ENCODE assay signal across 11 mouse cellular contexts in genomic region chr19:21914658-21915057, GRCm38 (mm10).
DNase-seq lines count a peak whose midpoint lies in the region; ATAC-seq and TF ChIP-seq lines count a peak whose summit lies in the region.
"Had no signal": no experiment of that assay in that cellular context is flagged by ENCODE, and none has a peak within 500 bp of the region (broad histone marks: within the 10 kb centered on the region; RNA-seq: fewer than 3 reads in every experiment).

No protein-coding gene starts in this region.

- H3K4me3 ChIP-seq in heart, embryonic 12.5 days: no peak overlapping the region
- H3K4me3 ChIP-seq in liver, postnatal 0 days (ENCODE audit: low read depth, low read length): no peak overlapping the region
- no peak overlapping the region for H3K4me3 ChIP-seq in liver, embryonic 12.5 days
- no peak overlapping the region for H3K4me3 ChIP-seq in embryonic facial prominence, embryonic 11.5 days (ENCODE audit: low read depth, low read length)
- H3K4me3 ChIP-seq in neural tube, embryonic 13.5 days: no peak overlapping the region
- H3K4me3 ChIP-seq in intestine, embryonic 16.5 days (ENCODE audit: low read length): no peak overlapping the region

- WGBS in heart, embryonic 12.5 days: 64% methylated on average over 3 of the region's 3 CpGs
- 62% methylated on average over 3 of the region's 3 CpGs for WGBS in liver, postnatal 0 days (ENCODE audit: insufficient replicate concordance)
- WGBS in liver, embryonic 12.5 days (ENCODE audit: insufficient replicate concordance): 58% methylated on average over 3 of the region's 3 CpGs
- 32% methylated on average over 3 of the region's 3 CpGs for WGBS in embryonic facial prominence, embryonic 11.5 days
- WGBS in neural tube, embryonic 13.5 days: 46% methylated on average over 3 of the region's 3 CpGs
- 60% methylated on average over 3 of the region's 3 CpGs for WGBS in intestine, embryonic 16.5 days

- no peak overlapping the region for H3K9ac ChIP-seq in heart, embryonic 12.5 days
- H3K9ac ChIP-seq in liver, postnatal 0 days (replicated peaks): no peak overlapping the region
- no peak overlapping the region for H3K9ac ChIP-seq in liver, embryonic 12.5 days
- H3K9ac ChIP-seq in embryonic facial prominence, embryonic 11.5 days (replicated peaks; ENCODE audit: low read length): no peak overlapping the region
- H3K9ac ChIP-seq in neural tube, embryonic 13.5 days: no peak overlapping the region
- no peak overlapping the region for H3K9ac ChIP-seq in intestine, embryonic 16.5 days (ENCODE audit: low read depth, low read length)

- H3K4me2 ChIP-seq in heart, embryonic 12.5 days: no peak overlapping the region
- no peak overlapping the region for H3K4me2 ChIP-seq in liver, postnatal 0 days (ENCODE audit: low read depth, low read length)
- no peak overlapping the region for H3K4me2 ChIP-seq in liver, embryonic 12.5 days
- H3K4me2 ChIP-seq in embryonic facial prominence, embryonic 11.5 days (ENCODE audit: low read depth, low read length): no peak overlapping the region
- no peak overlapping the region for H3K4me2 ChIP-seq in neural tube, embryonic 13.5 days
- H3K4me2 ChIP-seq in intestine, embryonic 16.5 days (ENCODE audit: low read depth, low read length): no peak overlapping the region

- 0 out of 2 replicates have a peak, but pooled peaks cover 6% of the 10 kb centered on the region for H3K4me1 ChIP-seq in heart, embryonic 12.5 days (replicated peaks)
- H3K4me1 ChIP-seq in liver, postnatal 0 days (ENCODE audit: insufficient read depth): no peaks in the 10 kb centered on the region
- no peaks in the 10 kb centered on the region for H3K4me1 ChIP-seq in liver, embryonic 12.5 days
- H3K4me1 ChIP-seq in embryonic facial prominence, embryonic 11.5 days (ENCODE audit: control insufficient read depth, insufficient read depth, low read length): no peaks in the 10 kb centered on the region
- H3K4me1 ChIP-seq in neural tube, embryonic 13.5 days (replicated peaks): peaks cover 7% of the 10 kb centered on the region; the same call in 1 of the 2 replicates
- H3K4me1 ChIP-seq in intestine, embryonic 16.5 days (ENCODE audit: control insufficient read depth, insufficient read depth, low read length): no peaks in the 10 kb centered on the region

- no peak for TF ChIP-seq CTCF in liver, postnatal 0 days (IDR thresholded peaks at IDR 0.05; ENCODE audit: low read depth)

- no peak for ATAC-seq in heart, embryonic 12.5 days (ENCODE audit: insufficient number of reproducible peaks, low FRiP score)
- no peak for ATAC-seq in liver, postnatal 0 days
- no peak for ATAC-seq in liver, embryonic 12.5 days
- ATAC-seq in embryonic facial prominence, embryonic 11.5 days (replicated peaks; ENCODE audit: insufficient number of reproducible peaks, low FRiP score, low TSS enrichment, low read depth): no peak
- peak; percentile 27; the same call in 1 of the 2 replicates for ATAC-seq in neural tube, embryonic 13.5 days (ENCODE audit: low read depth)
- no peak for ATAC-seq in intestine, embryonic 16.5 days
- ATAC-seq: hindbrain, postnatal 0 days; midbrain, embryonic 16.5 days had no signal

- DNase-seq in heart, adult 11 months: no peak
- DNase-seq in liver, postnatal 0 days: no peak
- peak; percentile 68 for DNase-seq in embryonic facial prominence, embryonic 11.5 days (ENCODE audit: low spot score)
- DNase-seq in cerebellum, postnatal 14 days: no peak
- DNase-seq: cerebellum, postnatal 10 days had no signal

- no peaks in the 10 kb centered on the region for H3K27me3 ChIP-seq in heart, embryonic 12.5 days (replicated peaks)
- no peaks in the 10 kb centered on the region for H3K27me3 ChIP-seq in liver, postnatal 0 days (ENCODE audit: insufficient read depth, low read length)
- no peaks in the 10 kb centered on the region for H3K27me3 ChIP-seq in liver, embryonic 12.5 days (replicated peaks)
- H3K27me3 ChIP-seq in embryonic facial prominence, embryonic 11.5 days (ENCODE audit: control insufficient read depth, insufficient read depth, low read length): no peaks in the 10 kb centered on the region
- no peaks in the 10 kb centered on the region for H3K27me3 ChIP-seq in neural tube, embryonic 13.5 days
- no peaks in the 10 kb centered on the region for H3K27me3 ChIP-seq in intestine, embryonic 16.5 days (replicated peaks; ENCODE audit: control insufficient read depth, insufficient read depth, low read length)

- H3K27ac ChIP-seq in heart, embryonic 12.5 days (ENCODE audit: poor library complexity, severe bottlenecking): peak overlapping the region; percentile 63
- peak overlapping the region; percentile 16; the same call in 1 of the 2 replicates for H3K27ac ChIP-seq in liver, postnatal 0 days (ENCODE audit: low read depth)
- no peak overlapping the region for H3K27ac ChIP-seq in liver, embryonic 12.5 days
- no peak overlapping the region for H3K27ac ChIP-seq in embryonic facial prominence, embryonic 11.5 days (replicated peaks; ENCODE audit: low read depth, low read length)
- H3K27ac ChIP-seq in neural tube, embryonic 13.5 days (replicated peaks): no peak overlapping the region
- H3K27ac ChIP-seq in intestine, embryonic 16.5 days (ENCODE audit: low read length): no peak overlapping the region
- H3K27ac ChIP-seq: hindbrain, postnatal 0 days had no signal

- no peak for TF ChIP-seq EP300 in liver, postnatal 0 days (IDR thresholded peaks at IDR 0.05; ENCODE audit: low read depth)

- no peaks in the 10 kb centered on the region for H3K9me3 ChIP-seq in heart, embryonic 12.5 days (replicated peaks)
- no peaks in the 10 kb centered on the region for H3K9me3 ChIP-seq in liver, postnatal 0 days (ENCODE audit: low read length)
- H3K9me3 ChIP-seq in liver, embryonic 12.5 days (replicated peaks): no peaks in the 10 kb centered on the region
- H3K9me3 ChIP-seq in embryonic facial prominence, embryonic 11.5 days (replicated peaks; ENCODE audit: control insufficient read depth, low read length): no peaks in the 10 kb centered on the region
- no peaks in the 10 kb centered on the region for H3K9me3 ChIP-seq in neural tube, embryonic 13.5 days
- no peaks in the 10 kb centered on the region for H3K9me3 ChIP-seq in intestine, embryonic 16.5 days (ENCODE audit: control insufficient read depth, low read length)

- no peaks in the 10 kb centered on the region for H3K36me3 ChIP-seq in heart, embryonic 12.5 days
- H3K36me3 ChIP-seq in liver, postnatal 0 days (replicated peaks; ENCODE audit: insufficient read depth, low read length): no peaks in the 10 kb centered on the region
- H3K36me3 ChIP-seq in liver, embryonic 12.5 days: no peaks in the 10 kb centered on the region
- H3K36me3 ChIP-seq in embryonic facial prominence, embryonic 11.5 days (replicated peaks; ENCODE audit: control insufficient read depth, insufficient read depth, low read depth, low read length): no peaks in the 10 kb centered on the region
- H3K36me3 ChIP-seq in neural tube, embryonic 13.5 days: no peaks in the 10 kb centered on the region
- H3K36me3 ChIP-seq in intestine, embryonic 16.5 days (ENCODE audit: control insufficient read depth, insufficient read depth, low read length): no peaks in the 10 kb centered on the region

Comparison
In these comparisons a context has a peak if more than half of its experiments do, and no peak if none do; other contexts are left out.
1. H3K27ac ChIP-seq: peak in heart, embryonic 12.5 days (single experiment) and liver, postnatal 0 days (single experiment); none in liver, embryonic 12.5 days (single experiment), embryonic facial prominence, embryonic 11.5 days (single experiment), neural tube, embryonic 13.5 days (single experiment) and intestine, embryonic 16.5 days (single experiment).